Mouse (Mus musculus) cortical plate, adult 2 months (tissue): Measurements from ENCODE around the gene Plekhf1.

Experiments used
- CTCF ChIP-seq: fragments of 200-500 bp; IDR thresholded peaks from 2 replicates; pipeline ENCODE4 v1.5.1; 2011; ENCODE audit warnings: mild to moderate bottlenecking, control low read depth, low read length; ENCODE audit not compliant: insufficient read depth; ENCODE audit errors: extremely low read depth
- POLR2A ChIP-seq: fragments of 200-500 bp; IDR thresholded peaks from 2 replicates; pipeline ENCODE4 v1.6.1; 2011; ENCODE audit warnings: mild to moderate bottlenecking, low read length, control low read depth; ENCODE audit not compliant: insufficient read depth; ENCODE audit errors: extremely low read depth

DNA sequence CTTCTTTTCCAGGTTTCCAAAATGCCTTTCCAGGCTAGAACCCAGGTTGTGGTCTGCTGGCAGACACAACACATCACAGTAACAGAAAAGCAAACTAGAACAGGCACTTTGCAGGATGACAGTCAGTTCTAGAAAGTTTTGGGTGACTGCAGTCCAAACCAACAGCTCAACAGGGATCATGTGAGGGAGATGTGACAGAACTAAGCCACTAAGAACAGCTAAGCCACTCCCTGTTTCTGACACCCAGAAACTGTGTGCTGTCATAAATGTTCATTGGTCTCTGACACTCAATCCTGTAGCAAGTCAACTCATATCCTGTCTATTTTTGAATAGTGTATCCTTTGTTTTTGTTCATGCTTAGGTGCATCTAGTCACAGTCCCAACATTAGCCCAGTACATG, 9.3 kb upstream of the Plekhf1 start:
- TF ChIP-seq POLR2A (no peak), CTCF (no peak)
